In the genomic region with DNA sequence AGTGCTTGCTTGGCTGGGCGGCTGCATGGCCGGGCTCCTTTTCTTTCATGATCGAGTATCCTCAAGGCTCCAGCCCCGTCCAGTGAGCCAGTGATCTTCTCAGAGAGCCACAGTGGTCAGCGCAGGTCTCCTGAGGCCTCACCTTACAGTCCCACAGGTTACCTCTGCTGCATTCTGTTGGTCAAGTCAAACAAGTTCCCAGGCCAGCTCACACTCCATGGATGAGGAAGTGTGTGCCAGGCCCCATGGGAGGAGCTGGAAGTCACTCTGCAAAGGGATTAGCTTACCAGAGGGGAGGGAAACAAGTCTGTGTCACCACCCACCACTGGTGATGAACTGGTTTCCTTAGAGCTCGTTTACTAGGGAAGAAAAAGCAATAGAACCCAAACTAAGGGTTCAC, we compare ENCODE assay signal across 27 mouse cellular contexts. TPM values are rescaled to one million over a fixed set of nuclear protein-coding genes. Genes with fewer than 3 reads are reported as not detected.
DNase-seq lines count a peak whose midpoint lies in the region; ATAC-seq and TF ChIP-seq lines count a peak whose summit lies in the region.
"Had no signal": no experiment of that assay in that cellular context is flagged by ENCODE, and none has a peak within 500 bp of the region (broad histone marks: within the 10 kb centered on the region; RNA-seq: fewer than 3 reads in every experiment).

No protein-coding gene starts in this region.

- ATAC-seq in intestine, embryonic 15.5 days = 0 out of 2 replicates have a peak, but pooled peaks have one; percentile 27
- no peak for ATAC-seq in intestine, embryonic 16.5 days
- peak; percentile 62; the same call in 1 of the 2 replicates for ATAC-seq in stomach, embryonic 16.5 days (ENCODE audit: insufficient read depth, low FRiP score)
- ATAC-seq: activated CD4-positive, CD25-positive, alpha-beta regulatory T cell, adult 4 months; forebrain, embryonic 13.5 days; Patski had no signal

- H3K9ac ChIP-seq in intestine, embryonic 15.5 days = no peak overlapping the region
- H3K9ac ChIP-seq in intestine, embryonic 16.5 days (ENCODE audit: low read depth, low read length) = no peak overlapping the region
- H3K9ac ChIP-seq in stomach, embryonic 16.5 days (ENCODE audit: low read length) = no peak overlapping the region
- H3K9ac ChIP-seq: embryonic facial prominence, embryonic 13.5 days; forebrain, embryonic 13.5 days; forebrain, postnatal 0 days; hindbrain, embryonic 12.5 days; hindbrain, embryonic 15.5 days had no signal

- no peak overlapping the region for H3K4me2 ChIP-seq in intestine, embryonic 15.5 days (replicated peaks)
- H3K4me2 ChIP-seq in intestine, embryonic 16.5 days (ENCODE audit: low read depth, low read length) = no peak overlapping the region
- H3K4me2 ChIP-seq in stomach, embryonic 16.5 days (ENCODE audit: low read depth, low read length) = no peak overlapping the region
- H3K4me2 ChIP-seq: embryonic facial prominence, embryonic 13.5 days; forebrain, embryonic 13.5 days; heart, embryonic 11.5 days; hindbrain, embryonic 12.5 days; hindbrain, embryonic 15.5 days had no signal

- H3K9me3 ChIP-seq in intestine, embryonic 15.5 days = no peaks in the 10 kb centered on the region
- no peaks in the 10 kb centered on the region for H3K9me3 ChIP-seq in intestine, embryonic 16.5 days (ENCODE audit: control insufficient read depth, low read length)
- H3K9me3 ChIP-seq in E14TG2a.4 (ENCODE audit: low read length) = 0 out of 2 replicates have a peak, but pooled peaks cover 6% of the 10 kb centered on the region
- no peaks in the 10 kb centered on the region for H3K9me3 ChIP-seq in stomach, embryonic 16.5 days (replicated peaks; ENCODE audit: control insufficient read depth, low read length)
- H3K9me3 ChIP-seq: embryonic facial prominence, embryonic 13.5 days; forebrain, embryonic 10.5 days; forebrain, embryonic 13.5 days; G1E; hindbrain, embryonic 12.5 days; hindbrain, embryonic 15.5 days had no signal

- 0 out of 2 replicates have a peak, but pooled peaks cover 3% of the 10 kb centered on the region for H3K36me3 ChIP-seq in intestine, embryonic 15.5 days
- 0 out of 2 replicates have a peak, but pooled peaks cover 3% of the 10 kb centered on the region for H3K36me3 ChIP-seq in intestine, embryonic 16.5 days (ENCODE audit: control insufficient read depth, insufficient read depth, low read length)
- H3K36me3 ChIP-seq in E14TG2a.4 (ENCODE audit: insufficient read depth, low read length) = no peaks in the 10 kb centered on the region
- no peaks in the 10 kb centered on the region for H3K36me3 ChIP-seq in stomach, embryonic 16.5 days (ENCODE audit: control insufficient read depth, insufficient read depth, low read length)
- H3K36me3 ChIP-seq: G1E; hindbrain, embryonic 12.5 days; hindbrain, embryonic 15.5 days had no signal

- peak; percentile 23 for DNase-seq in R1 (ENCODE audit: low read depth, low spot score)
- no peak for DNase-seq in heart, adult 9 months (ENCODE audit: low spot score in 2 of 2)
- no peak for DNase-seq in layer of hippocampus, postnatal 14 days (ENCODE audit: low spot score in 2 of 2)
- DNase-seq: adrenal gland, adult 8-10 months; adrenal gland, postnatal 25 days; cerebellum, adult 11-12 months; cerebellum, adult 8-10 months; cerebellum, postnatal 10 days; cerebellum, postnatal 36 days; forebrain, postnatal 0 days; gastrocnemius, postnatal 10 days; gastrocnemius, postnatal 36 days; heart, adult 2 months; kidney, adult 2 months had no signal

- no peaks in the 10 kb centered on the region for H3K27me3 ChIP-seq in intestine, embryonic 15.5 days (replicated peaks)
- no peaks in the 10 kb centered on the region for H3K27me3 ChIP-seq in intestine, embryonic 16.5 days (replicated peaks; ENCODE audit: control insufficient read depth, insufficient read depth, low read length)
- no peaks in the 10 kb centered on the region for H3K27me3 ChIP-seq in E14TG2a.4 (ENCODE audit: insufficient read depth, low read length)
- H3K27me3 ChIP-seq in stomach, embryonic 16.5 days (ENCODE audit: control insufficient read depth, insufficient read depth, low read length) = no peaks in the 10 kb centered on the region
- H3K27me3 ChIP-seq: embryonic facial prominence, embryonic 13.5 days; forebrain, embryonic 13.5 days; hindbrain, embryonic 12.5 days; hindbrain, embryonic 15.5 days; Patski had no signal

- 0 out of 2 replicates have a peak, but pooled peaks cover 7% of the 10 kb centered on the region for H3K4me1 ChIP-seq in intestine, embryonic 15.5 days (replicated peaks)
- peaks cover 8% of the 10 kb centered on the region for H3K4me1 ChIP-seq in intestine, embryonic 16.5 days (ENCODE audit: control insufficient read depth, insufficient read depth, low read length)
- H3K4me1 ChIP-seq in E14TG2a.4 (replicated peaks; ENCODE audit: low read depth, low read length) = peaks cover 50% of the 10 kb centered on the region
- no peaks in the 10 kb centered on the region for H3K4me1 ChIP-seq in stomach, embryonic 16.5 days (ENCODE audit: control insufficient read depth, insufficient read depth, low read length)
- H3K4me1 ChIP-seq: forebrain, embryonic 13.5 days; hindbrain, embryonic 12.5 days; hindbrain, embryonic 15.5 days had no signal

- no peak overlapping the region for H3K4me3 ChIP-seq in intestine, embryonic 15.5 days (replicated peaks)
- no peak overlapping the region for H3K4me3 ChIP-seq in intestine, embryonic 16.5 days (ENCODE audit: low read length)
- H3K4me3 ChIP-seq in E14TG2a.4 (replicated peaks; ENCODE audit: low read length) = peak overlapping the region; percentile 49; the same call in 1 of the 2 replicates
- no peak overlapping the region for H3K4me3 ChIP-seq in stomach, embryonic 16.5 days (replicated peaks; ENCODE audit: low read length)
- H3K4me3 ChIP-seq: embryonic facial prominence, embryonic 13.5 days; forebrain, embryonic 10.5 days; forebrain, embryonic 13.5 days; heart, adult 2 months; hindbrain, embryonic 12.5 days; hindbrain, embryonic 15.5 days had no signal

- no peak for TF ChIP-seq CTCF in E14TG2a.4 (conservative IDR thresholded peaks at IDR 0.05; ENCODE audit: low read length)

- no peak overlapping the region for H3K27ac ChIP-seq in intestine, embryonic 15.5 days
- H3K27ac ChIP-seq in intestine, embryonic 16.5 days (ENCODE audit: low read length) = no peak overlapping the region
- peak overlapping the region; percentile 38 for H3K27ac ChIP-seq in stomach, embryonic 16.5 days (ENCODE audit: low read length)
- H3K27ac ChIP-seq: embryonic facial prominence, embryonic 13.5 days; forebrain, embryonic 10.5 days; forebrain, embryonic 13.5 days; heart, adult 2 months; hindbrain, embryonic 12.5 days; hindbrain, embryonic 15.5 days had no signal

- 80% methylated on average over 6 of the region's 6 CpGs for WGBS in intestine, embryonic 15.5 days
- WGBS in intestine, embryonic 16.5 days = 77% methylated on average over 6 of the region's 6 CpGs
- whole genome bisulfite sequencing in stomach, embryonic 16.5 days = 83% methylated on average over 6 of the region's 6 CpGs

RNA-seq across cellular contexts. Expression of a gene that starts 28.3 kb away (rescaled TPM):
- 56.3 and 58.8 TPM in 2 replicates for polyA plus RNA-seq in intestine, embryonic 15.5 days (2015; fragmentation: Nextera tagmentation; extraction: Ambion mirVana)
- 56.8 and 60.7 TPM in 2 replicates for polyA plus RNA-seq in intestine, embryonic 16.5 days (2015; fragmentation: Nextera tagmentation; extraction: Ambion mirVana)
- polyA plus RNA-seq in stomach, embryonic 16.5 days (2015; fragmentation: Nextera tagmentation; extraction: Ambion mirVana) = 42.0 and 48.7 TPM in 2 replicates
- total RNA-seq in layer of hippocampus, postnatal 14 days (2021) = 10 to 100 TPM in 1 of 2 experiments, 1 to 10 TPM in 1; 8.9 to 13.6 TPM
- polyA plus RNA-seq: activated CD4-positive, CD25-positive, alpha-beta regulatory T cell, adult 4 months; G1E had no signal
